Mouse (Mus musculus): ENCODE data around the gene Cep95.

Cep95 gene

GRCm38 (mm10) chr11:106788775-106789459, at the start of gene Cep95, which contains the start of gene Ddx5:
Cep95 (plus strand) TSS chr11:106789252.
Ddx5 (minus strand) TSS chr11:106789185.
- in situ Hi-C loops (cut with MboI; ENCODE audit: low sequenced_read_pairs), result no loop called here

DNA sequence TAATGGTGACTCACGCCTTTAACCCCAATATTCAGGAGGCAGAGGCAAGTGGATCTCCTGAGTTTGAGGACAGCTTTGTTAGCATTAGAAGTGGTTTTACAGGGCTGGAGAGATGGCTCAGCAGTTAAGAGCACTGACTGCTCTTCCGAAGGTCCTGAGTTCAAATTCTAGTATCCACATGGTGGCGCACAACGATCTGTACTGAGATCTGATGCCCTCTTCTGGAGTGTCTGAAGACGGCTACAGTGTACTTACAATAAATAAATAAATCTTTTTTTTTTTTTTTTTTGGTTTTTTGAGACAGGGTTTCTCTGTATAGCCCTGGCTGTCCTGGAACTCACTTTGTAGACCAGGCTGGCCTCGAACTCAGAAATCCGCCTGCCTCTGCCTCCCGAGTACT, 48.3 kb upstream of the Cep95 start:
- in situ Hi-C loops (cut with MboI; ENCODE audit: low sequenced_read_pairs), result loop anchor here (5.0 kb wide), 1 partner anchor 93 kb away; no protein-coding TSS in a partner anchor

GRCm38 (mm10) chr11:106741232-106741631, 47.8 kb upstream of the Cep95 start:
- in situ Hi-C loops (cut with MboI; ENCODE audit: low sequenced_read_pairs), result loop anchor here (5.0 kb wide), 1 partner anchor 94 kb away; no protein-coding TSS in a partner anchor

DNA sequence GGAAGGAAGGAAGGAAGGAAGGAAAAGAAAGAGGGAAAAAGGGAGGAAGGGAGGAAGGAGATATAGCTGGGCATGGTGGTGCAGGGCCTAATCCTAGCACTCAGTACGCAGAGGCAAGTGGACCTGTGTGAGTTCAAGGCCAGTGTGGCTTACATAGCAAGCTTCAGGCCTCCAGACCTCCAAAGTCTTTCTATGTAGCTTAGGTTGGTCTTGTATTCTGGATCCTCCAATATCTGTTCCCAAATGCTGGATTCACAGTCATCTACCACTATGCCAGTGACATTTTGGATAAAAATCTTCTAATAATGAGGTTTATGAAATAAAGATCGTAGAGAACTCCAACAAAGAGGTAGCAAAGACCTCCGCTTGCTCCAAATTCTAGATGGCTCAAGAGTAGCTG, 47.2 kb upstream of the Cep95 start:
- in situ Hi-C loops (cut with MboI; ENCODE audit: low sequenced_read_pairs), result loop anchor here (5.0 kb wide), 1 partner anchor 95 kb away; no protein-coding TSS in a partner anchor

- in situ Hi-C loops (cut with MboI; ENCODE audit: low sequenced_read_pairs), result loop anchor here (5.0 kb wide), 1 partner anchor 95 kb away; no protein-coding TSS in a partner anchor
Observed at GRCm38 (mm10) chr11:106742388-106742841, 46.6 kb upstream of the Cep95 start.

DNA sequence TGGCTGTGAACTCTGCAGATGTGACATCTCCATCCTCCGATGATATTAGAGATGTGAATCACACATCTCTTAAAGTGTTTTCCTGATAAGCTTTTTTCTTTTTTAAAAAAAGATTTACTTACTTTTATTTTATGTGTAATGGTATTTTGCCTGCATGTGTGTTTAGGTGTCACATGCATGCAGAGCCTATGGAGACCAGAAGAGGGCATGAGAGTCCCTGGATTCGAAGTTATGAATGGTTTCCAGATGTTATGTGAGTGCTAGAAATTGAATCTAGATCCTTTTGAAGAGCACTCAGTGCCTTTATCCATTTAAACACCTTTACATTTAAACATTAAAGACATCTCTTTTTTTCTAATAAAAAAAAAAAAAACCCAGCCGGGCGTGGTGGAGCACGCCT, 44.1 kb upstream of the Cep95 start:
- in situ Hi-C loops (cut with MboI; ENCODE audit: low sequenced_read_pairs), result loop anchor here (5.0 kb wide), 1 partner anchor 98 kb away; no protein-coding TSS in a partner anchor

DNA sequence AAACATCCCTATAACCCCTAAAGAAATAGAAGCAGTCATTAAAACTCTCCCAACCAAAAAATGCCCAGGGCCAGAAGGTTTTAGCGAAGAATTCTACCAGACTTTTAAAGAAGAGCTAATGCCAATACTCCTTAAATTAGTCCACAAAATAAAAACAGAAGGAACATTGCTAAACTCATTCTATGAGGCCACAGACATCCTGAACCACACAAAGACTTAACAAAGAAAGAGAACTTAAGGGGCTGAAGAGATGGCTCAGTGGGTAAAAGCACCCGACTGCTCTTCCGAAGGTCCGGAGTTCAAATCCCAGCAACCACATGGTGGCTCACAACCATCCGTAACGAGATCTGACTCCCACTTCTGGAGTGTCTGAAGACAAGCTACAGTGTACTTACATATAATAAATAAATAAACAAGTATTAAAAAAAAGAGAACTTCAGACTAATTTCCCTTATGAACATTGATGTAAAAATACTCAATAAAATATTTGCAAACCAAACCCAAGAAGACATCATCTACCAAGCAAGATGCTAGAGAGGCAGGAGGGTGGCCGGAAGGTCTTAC, 39.4 kb upstream of the Cep95 start:
- in situ Hi-C loops (cut with MboI; ENCODE audit: low sequenced_read_pairs), result loop anchor here (25.0 kb wide), 1 partner anchor 237 kb away; no protein-coding TSS in a partner anchor

DNA sequence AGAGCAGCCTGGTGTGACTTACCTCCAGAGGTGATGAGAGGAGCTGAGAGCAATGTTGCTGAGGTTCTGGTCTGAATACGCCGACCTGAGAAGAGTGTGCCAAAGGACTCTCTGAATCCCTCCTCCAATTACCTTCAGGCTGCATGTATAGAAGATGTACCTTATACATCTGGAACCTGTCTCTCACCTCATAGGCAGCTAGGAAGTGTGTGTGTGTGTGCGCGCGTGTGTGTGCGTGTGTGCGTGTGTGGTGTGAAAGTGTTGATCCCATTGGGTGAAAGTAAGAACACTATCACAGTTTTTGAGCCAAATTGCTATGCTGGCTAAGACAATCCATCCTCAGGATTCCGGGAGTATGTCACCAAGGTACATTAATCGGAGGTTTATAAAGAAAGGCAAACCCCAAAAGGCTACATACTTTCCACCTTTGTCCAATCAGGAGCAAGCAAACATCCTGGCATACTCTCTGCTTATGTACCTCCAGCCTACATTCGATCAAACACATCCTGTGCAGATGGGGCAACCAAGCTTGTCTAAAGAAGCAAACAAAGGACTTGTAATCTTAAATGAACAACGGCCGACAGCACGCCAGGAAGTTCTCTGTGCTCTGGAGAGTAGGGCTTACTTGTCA, 38.8 kb upstream of the Cep95 start, which contains the start of gene Pecam1:
Gene Pecam1, minus strand, starts transcription at position 508 of the 631 bp plus-strand sequence.
- in situ Hi-C loops (cut with MboI; ENCODE audit: low sequenced_read_pairs), result loop anchor here (25.0 kb wide), 1 partner anchor 238 kb away; no protein-coding TSS in a partner anchor

- in situ Hi-C loops (cut with MboI; ENCODE audit: low sequenced_read_pairs), result loop anchor here (25.0 kb wide), 1 partner anchor 239 kb away; no protein-coding TSS in a partner anchor
Observed at GRCm38 (mm10) chr11:106751039-106752018, 37.7 kb upstream of the Cep95 start, which contains the start of gene Milr1. Milr1 (plus strand) TSS chr11:106751226.

DNA sequence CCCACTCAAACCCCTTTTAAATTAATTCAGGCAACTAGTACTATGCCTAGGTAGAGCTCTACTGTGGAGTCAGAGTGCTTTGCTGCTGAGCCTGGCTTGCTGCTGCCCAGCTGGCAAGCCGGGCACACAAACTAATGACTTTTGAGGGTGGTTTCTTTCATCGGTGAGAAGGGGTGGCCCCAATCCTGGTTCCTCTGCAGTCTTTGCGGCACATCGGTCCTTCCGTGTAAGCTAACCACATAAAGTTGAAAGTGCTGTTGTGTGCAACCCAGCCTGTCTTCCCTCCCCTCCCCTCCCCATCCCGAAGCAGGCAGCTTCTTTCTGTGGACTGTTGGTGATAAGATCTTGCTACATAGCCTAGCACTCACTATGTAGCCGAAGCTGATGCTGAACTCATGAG, 36.9 kb upstream of the Cep95 start:
- in situ Hi-C loops (cut with MboI; ENCODE audit: low sequenced_read_pairs), result loop anchor here (25.0 kb wide), 1 partner anchor 240 kb away; no protein-coding TSS in a partner anchor

GRCm38 (mm10) chr11:106753314-106753713, 35.7 kb upstream of the Cep95 start:
- in situ Hi-C loops (cut with MboI; ENCODE audit: low sequenced_read_pairs), result loop anchor here (25.0 kb wide), 1 partner anchor 241 kb away; no protein-coding TSS in a partner anchor

DNA sequence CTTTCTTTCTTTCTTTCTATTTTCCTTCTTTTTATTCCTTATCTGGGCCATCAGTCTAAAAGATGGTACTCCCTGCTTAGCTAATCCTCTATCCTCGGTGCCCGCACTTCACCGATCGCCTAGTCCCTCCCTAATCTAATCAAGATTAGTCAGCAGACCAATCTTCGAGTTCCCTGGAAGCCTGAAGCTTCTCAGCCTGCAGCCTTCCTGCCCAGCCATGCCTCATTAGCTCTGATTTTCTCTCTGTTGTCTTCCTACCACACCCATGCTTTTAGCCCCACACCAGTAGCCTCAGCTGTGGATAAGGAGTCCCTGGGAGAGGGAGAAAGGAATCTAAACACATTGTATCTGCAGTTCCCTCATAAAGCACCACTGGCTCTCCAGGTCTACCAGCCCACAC, 33.5 kb upstream of the Cep95 start:
- in situ Hi-C loops (cut with MboI; ENCODE audit: low sequenced_read_pairs), result loop anchor here (25.0 kb wide), 1 partner anchor 243 kb away; no protein-coding TSS in a partner anchor

DNA sequence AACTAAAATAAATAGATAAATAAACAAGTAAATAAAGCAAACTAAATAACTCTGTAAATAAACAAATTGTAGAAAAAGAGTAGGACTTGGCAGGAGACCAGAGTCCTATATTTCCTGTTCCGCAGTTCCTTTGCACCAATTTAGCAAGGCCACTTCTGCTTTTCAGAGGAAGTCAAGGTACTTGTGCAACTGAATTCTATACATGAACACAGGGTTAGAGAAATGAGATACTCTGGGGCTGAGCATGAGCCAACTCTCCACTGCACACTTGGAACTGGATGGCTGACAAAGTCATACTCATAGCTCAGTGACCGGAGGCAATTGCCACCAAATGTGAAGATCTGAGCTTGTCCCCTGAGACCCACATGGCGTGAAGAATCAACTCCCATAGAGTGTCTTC, 30.0 kb upstream of the Cep95 start:
- in situ Hi-C loops (cut with MboI; ENCODE audit: low sequenced_read_pairs), result loop anchor here (25.0 kb wide), 1 partner anchor 247 kb away; no protein-coding TSS in a partner anchor

DNA sequence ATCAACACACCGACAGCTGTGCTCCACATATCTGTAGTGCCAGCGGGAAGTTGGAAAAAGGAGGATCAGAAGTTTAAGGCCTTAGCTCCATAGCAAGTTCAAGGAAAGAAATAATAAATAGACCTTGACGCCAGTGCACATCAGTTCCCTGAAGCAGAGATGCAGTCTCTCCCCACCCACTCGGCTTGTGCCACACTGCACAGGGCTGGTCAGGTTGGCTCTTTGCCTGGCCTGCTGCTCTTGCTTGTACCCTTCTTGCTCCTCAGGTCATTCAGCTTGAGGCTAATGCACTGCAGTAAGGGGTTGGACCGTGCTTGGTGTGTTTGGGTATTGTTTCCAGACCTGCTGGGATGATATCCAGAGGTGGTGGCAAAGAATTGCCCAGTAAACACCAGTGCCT, 28.5 kb upstream of the Cep95 start:
- in situ Hi-C loops (cut with MboI; ENCODE audit: low sequenced_read_pairs), result loop anchor here (25.0 kb wide), 1 partner anchor 248 kb away; no protein-coding TSS in a partner anchor

- in situ Hi-C loops (cut with MboI; ENCODE audit: low sequenced_read_pairs), result loop anchor here (25.0 kb wide), 1 partner anchor 250 kb away; no protein-coding TSS in a partner anchor
Observed at GRCm38 (mm10) chr11:106762139-106762799, 26.8 kb upstream of the Cep95 start.

- in situ Hi-C loops (cut with MboI; ENCODE audit: low sequenced_read_pairs), result loop anchor here (25.0 kb wide), 1 partner anchor 250 kb away; no protein-coding TSS in a partner anchor
Observed at GRCm38 (mm10) chr11:106762800-106763185, 26.3 kb upstream of the Cep95 start.

DNA sequence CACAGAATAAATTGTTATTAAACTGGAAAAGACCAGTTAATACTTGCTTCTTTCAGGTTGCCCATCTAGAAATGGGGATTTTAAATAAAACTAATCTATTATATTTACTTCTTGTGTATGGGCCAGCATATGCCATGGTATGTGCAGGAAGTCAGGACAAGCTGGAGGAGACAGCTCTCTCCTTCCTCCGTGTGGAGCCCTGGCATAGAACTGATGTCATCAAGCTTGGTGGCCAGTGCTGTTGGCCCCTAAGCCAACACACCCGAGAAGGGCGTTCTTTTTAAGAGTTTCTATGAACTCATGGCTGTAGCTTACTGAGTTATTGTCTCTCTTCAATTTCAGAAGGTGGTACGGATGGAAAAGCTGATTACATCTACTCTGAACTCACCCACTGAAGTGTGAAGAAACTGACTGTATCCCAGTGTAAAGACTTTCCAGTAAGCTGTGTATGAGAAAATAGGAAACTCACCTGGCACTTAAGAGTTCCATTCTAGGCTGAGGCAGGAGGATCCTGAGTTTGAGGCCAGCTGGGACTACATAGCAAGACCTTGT, 22.4 kb upstream of the Cep95 start:
- in situ Hi-C loops (cut with MboI; ENCODE audit: low sequenced_read_pairs), result loop anchor here (25.0 kb wide), 1 partner anchor 254 kb away; no protein-coding TSS in a partner anchor

GRCm38 (mm10) chr11:106767516-106767915, 21.5 kb upstream of the Cep95 start:
- in situ Hi-C loops (cut with MboI; ENCODE audit: low sequenced_read_pairs), result loop anchor here (25.0 kb wide), 1 partner anchor 255 kb away; no protein-coding TSS in a partner anchor
